Mouse (Mus musculus): ENCODE results near the gene Lpin1.

DNA sequence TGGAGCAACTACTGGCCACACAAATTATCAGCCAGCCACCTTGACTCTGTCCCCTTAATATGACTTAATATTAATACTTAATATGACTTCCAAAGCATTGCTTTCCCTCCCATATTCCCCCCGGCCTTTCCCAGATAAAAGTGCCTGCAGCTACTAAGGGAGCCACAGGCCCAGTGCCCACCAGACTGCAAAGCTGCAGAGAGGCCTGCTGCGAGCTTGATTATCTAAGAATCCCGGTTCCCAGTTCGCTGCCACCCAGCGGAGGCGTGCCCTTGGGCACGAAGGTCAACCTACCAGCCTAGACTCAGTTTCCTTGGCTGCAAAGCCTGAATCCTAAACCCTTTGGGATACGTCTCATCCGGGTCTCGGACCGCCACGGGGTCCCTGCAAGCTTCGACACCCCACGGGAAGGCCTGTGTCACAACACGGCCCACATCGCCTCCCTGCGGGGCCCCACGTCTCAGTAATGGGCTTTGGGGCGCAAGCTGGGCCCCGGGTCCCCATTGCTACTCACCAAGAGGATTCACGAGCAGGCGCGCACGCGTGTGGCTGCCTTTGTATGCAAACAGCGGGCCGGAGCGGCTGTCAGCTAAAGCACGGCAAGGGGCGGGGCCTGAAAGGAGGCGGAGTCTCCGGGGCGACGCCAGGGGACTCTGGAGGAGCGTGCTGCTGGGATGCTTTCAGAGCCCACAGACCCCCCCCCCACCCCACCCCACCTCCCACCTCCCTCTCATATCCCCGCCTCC lies 21.4 kb downstream of the Lpin1 start:
- TF ChIP-seq CTCF (IDR thresholded peaks at IDR 0.05; ENCODE audit: low read depth, low read length): no peak
- no peak for TF ChIP-seq GATA1 (IDR thresholded peaks at IDR 0.05; ENCODE audit: borderline replicate concordance, low read length)
- no peak for TF ChIP-seq POLR2AphosphoS5 (IDR thresholded peaks at IDR 0.05; ENCODE audit: insufficient replicate concordance, low read depth, low read length)
- TF ChIP-seq GATA2 (IDR thresholded peaks at IDR 0.05; ENCODE audit: borderline replicate concordance, low read depth, low read length): no peak

Data from G1E (cell line).